Mouse (Mus musculus) ES-E14 (cell line): ENCODE data around the gene Selenov.

ENCODE experiments used
- CHD2 ChIP-seq: IDR thresholded peaks from 2 replicates; pipeline ENCODE4 v1.6.1; 2014; ENCODE audit warnings: mild to moderate bottlenecking, low read depth, low read length, inconsistent platforms
- MAFK ChIP-seq: IDR thresholded peaks from 2 replicates; pipeline ENCODE4 v1.6.1; 2014; ENCODE audit warnings: mild to moderate bottlenecking, low read depth, low read length, inconsistent platforms; ENCODE audit not compliant: insufficient read depth

DNA sequence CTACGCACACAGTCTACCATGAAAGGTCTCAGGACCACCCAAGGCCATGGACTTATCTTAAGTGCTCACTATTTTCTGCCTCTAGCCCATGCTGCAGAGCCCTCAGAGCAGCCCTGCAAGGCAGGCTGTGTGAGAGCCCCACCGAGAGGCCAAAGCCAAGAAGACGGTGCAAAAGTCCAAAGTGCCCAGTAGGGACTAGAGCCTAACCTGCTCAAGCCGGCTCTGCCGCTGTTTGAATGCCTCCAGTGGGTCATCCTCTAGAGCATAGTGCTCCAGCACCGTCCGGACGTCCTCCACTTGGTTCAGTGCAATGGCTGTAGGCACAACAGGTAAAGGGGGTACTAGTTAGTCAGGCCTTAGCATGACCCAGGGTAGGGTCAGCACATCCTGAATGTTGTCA, 15.2 kb upstream of the Selenov start:
- TF ChIP-seq MAFK = no peak
- no peak for TF ChIP-seq CHD2
